Mouse (Mus musculus) intestine, embryonic 16.5 days (tissue): Measurements from ENCODE around the gene Gan. TPM values are rescaled to one million over a fixed set of nuclear protein-coding genes. Genes with fewer than 3 reads are reported as not detected.

Source experiments
- ATAC-seq: fragments of 200-750 bp; cut with Nextera tagmentation; 2 replicates; pipeline ENCODE4 v1.8.0; 2017; ENCODE audit warnings: moderate TSS enrichment, moderate library complexity
- H3K27ac ChIP-seq: fragments of 300-500 bp; sonication (generic); 2 replicates; pipeline ENCODE4 v1.5.1; 2014; ENCODE audit warnings: mild to moderate bottlenecking, low read length
- H3K27me3 ChIP-seq: fragments of 300-500 bp; sonication (generic); replicated peaks from 2 replicates; pipeline ENCODE4 v1.6.1; 2014; ENCODE audit warnings: low read length, control low read depth, mixed read lengths; ENCODE audit not compliant: control insufficient read depth, insufficient read depth
- H3K36me3 ChIP-seq: fragments of 300-500 bp; sonication (generic); 2 replicates; pipeline ENCODE4 v1.6.1; 2014; ENCODE audit warnings: low read length, control low read depth; ENCODE audit not compliant: control insufficient read depth, insufficient read depth
- H3K4me1 ChIP-seq: fragments of 300-500 bp; sonication (generic); 2 replicates; pipeline ENCODE4 v1.6.1; 2014; ENCODE audit warnings: low read length, control low read depth, mixed read lengths; ENCODE audit not compliant: control insufficient read depth, insufficient read depth
- H3K4me2 ChIP-seq: fragments of 300-500 bp; sonication (generic); 2 replicates; pipeline ENCODE4 v1.6.1; 2014; ENCODE audit warnings: low read depth, low read length, control low read depth
- H3K4me3 ChIP-seq: fragments of 300-500 bp; sonication (generic); 2 replicates; pipeline ENCODE4 v1.5.1; 2014; ENCODE audit warnings: mild to moderate bottlenecking, low read length
- H3K9ac ChIP-seq: fragments of 300-500 bp; sonication (generic); 2 replicates; pipeline ENCODE4 v1.6.1; 2014; ENCODE audit warnings: low read depth, low read length
- H3K9me3 ChIP-seq: fragments of 300-500 bp; sonication (generic); 2 replicates; pipeline ENCODE4 v1.6.1; 2016; ENCODE audit warnings: low read length, control low read depth; ENCODE audit not compliant: control insufficient read depth
- WGBS: fragments of 180-500 bp; shearing (Covaris S2); extraction: QIAGEN DNeasy Blood & Tissue Kit; methylation state at CpG from one replicate; pipeline ENCODE4 v1.1.7; 2014; 5-methylcytosine and 5-hydroxymethylcytosine counted together
- polyA plus RNA-seq: library from polyadenylated mRNA; unstranded; fragments of >200 nt; fragmentation: Nextera tagmentation; extraction: Ambion mirVana; gene quantifications from 2 replicates; pipeline ENCODE4 v1.2.1, GENCODE M21; 2015

The Gan gene
- polyA plus RNA-seq, 1 experiment from 2014 or later: 1.5 TPM

DNA sequence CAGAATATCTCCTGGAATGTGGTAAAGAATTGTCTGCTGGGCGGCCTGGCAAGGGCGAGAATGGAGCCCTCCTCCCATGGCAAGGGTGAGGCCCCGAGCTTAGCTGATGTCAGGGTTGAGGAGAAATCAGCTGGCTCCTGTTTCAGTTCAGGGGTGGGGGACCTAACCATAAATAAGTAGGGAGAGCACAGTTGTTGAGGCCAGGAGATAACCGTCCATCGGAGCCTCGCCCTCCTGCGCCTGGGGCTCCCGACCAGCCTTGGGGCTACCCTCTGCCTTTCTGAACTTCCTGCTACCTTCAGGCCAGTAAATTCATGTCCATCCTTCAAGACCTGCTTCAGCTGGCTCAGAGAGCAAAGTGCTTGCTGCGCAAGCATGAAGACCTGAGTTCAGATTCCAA, 10.4 kb downstream of the Gan start:
- WGBS: 73% methylated on average over 9 of the region's 9 CpGs

DNA sequence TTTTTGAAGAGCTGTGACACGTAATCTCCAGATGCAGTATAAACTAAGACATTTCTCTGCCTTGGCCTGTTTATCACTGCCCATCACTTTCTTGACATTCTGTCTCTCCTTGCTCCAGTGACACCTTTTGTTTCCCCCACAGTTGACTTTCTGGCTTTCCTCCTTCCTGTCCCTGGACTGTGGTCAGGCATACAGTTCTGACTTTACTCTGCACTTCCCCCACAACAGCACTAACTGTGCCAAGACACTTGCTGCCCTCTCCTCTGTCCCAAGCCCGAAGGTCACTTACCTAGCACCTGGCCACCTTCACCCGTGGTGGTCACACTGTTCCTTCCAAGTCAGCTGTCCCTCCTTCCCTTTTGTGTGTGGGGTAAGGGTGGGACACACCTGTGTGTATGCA, 13.9 kb downstream of the Gan start:
- 79% methylated on average over 3 of the region's 3 CpGs for WGBS
- Histone ChIP-seq H3K27me3 (no peaks in the 10 kb centered on the region), H3K9me3 (no peaks in the 10 kb centered on the region), H3K4me2 (no peak overlapping the region), H3K4me1 (peaks cover 19% of the 10 kb centered on the region), H3K9ac (no peak overlapping the region), H3K27ac (no peak overlapping the region), H3K4me3 (no peak overlapping the region), H3K36me3 (no peaks in the 10 kb centered on the region; the same call in 1 of the 2 replicates)
- ATAC-seq: no peak

More for the DNA sequence above, 10.4 kb downstream of the Gan start:
- H3K4me3 ChIP-seq: no peak overlapping the region
- no peak overlapping the region for H3K9ac ChIP-seq
- ATAC-seq: peak; percentile 40; the same call in 1 of the 2 replicates
- H3K4me1 ChIP-seq: peaks cover 19% of the 10 kb centered on the region
- no peaks in the 10 kb centered on the region for H3K36me3 ChIP-seq
- H3K4me2 ChIP-seq: no peak overlapping the region
- no peaks in the 10 kb centered on the region for H3K9me3 ChIP-seq
- no peak overlapping the region for H3K27ac ChIP-seq
- no peaks in the 10 kb centered on the region for H3K27me3 ChIP-seq

DNA sequence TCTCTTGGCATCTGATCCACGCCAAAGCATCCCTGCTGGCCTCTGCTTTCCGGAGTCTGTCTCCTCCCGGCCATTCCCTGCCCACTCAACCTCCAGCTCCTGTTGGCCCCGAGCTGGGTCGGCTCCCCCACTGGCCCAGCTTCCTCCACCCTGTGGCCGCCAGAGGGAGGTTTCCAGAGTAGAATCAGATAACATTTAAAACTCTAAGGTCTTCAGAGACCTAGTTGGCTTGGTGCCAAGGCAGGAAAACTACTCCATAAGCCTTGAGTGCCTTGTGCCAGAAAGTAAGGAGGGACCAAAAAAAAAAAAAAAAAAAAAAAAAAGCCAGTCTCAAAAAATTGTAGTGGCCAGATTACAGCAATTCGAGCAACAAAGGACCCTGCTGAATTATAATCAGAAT, 15.0 kb downstream of the Gan start:
- 43% methylated on average over 7 of the region's 7 CpGs for WGBS
- peak; percentile 34; the same call in 1 of the 2 replicates for ATAC-seq

DNA sequence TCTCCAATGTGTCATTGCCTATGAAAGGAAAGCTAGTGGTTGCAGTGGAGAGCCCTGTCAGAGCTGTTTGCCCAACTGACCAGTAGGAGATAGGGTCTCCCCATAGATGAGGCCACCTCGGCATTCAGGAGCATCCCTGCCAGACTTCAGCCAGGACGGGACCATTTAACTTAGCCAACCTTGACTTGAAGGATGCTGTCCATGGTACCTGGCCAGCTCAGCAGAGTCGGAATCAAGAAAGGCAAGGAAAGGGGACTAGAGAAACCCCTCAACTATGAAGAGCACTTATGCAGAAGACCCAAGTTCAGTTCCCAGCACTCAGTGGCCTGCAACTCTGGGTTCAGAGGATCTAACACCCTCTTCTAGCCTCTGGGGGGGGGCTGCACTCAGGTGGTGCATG, 15.8 kb downstream of the Gan start:
- H3K9me3 ChIP-seq: no peaks in the 10 kb centered on the region
- no peak overlapping the region for H3K27ac ChIP-seq
- H3K36me3 ChIP-seq: no peaks in the 10 kb centered on the region; the same call in 1 of the 2 replicates
- H3K4me1 ChIP-seq: peaks cover 5% of the 10 kb centered on the region; the same call in 1 of the 2 replicates
- H3K27me3 ChIP-seq: no peaks in the 10 kb centered on the region
- H3K4me2 ChIP-seq: no peak overlapping the region
- no peak overlapping the region for H3K9ac ChIP-seq
- H3K4me3 ChIP-seq: no peak overlapping the region
- no peak for ATAC-seq
- 78% methylated on average over 3 of the region's 3 CpGs for WGBS

More for the DNA sequence above, 15.0 kb downstream of the Gan start:
- Histone ChIP-seq H3K27ac (no peak overlapping the region), H3K9me3 (no peaks in the 10 kb centered on the region), H3K4me2 (no peak overlapping the region), H3K9ac (no peak overlapping the region), H3K36me3 (no peaks in the 10 kb centered on the region; the same call in 1 of the 2 replicates), H3K4me1 (peaks cover 13% of the 10 kb centered on the region), H3K27me3 (no peaks in the 10 kb centered on the region), H3K4me3 (no peak overlapping the region)

DNA sequence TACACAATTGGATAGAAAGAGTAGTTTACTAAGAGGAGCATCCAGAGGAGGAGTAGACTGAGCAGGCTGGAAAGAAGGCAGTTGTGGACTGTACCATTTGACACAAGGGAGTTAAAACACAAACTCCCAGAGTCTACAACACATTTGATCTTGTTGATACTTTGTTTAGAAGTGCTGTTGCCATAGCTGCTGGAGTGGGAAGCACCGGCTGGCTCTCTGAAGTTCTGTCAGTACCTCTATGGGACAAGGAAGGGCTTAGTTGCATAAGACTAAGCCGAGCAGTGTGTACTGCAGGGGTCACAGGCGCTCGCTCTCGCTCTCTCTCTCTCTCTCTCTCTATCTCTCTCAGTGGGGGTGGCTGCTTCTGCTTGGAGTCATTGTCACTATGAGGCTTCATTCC, 16.6 kb downstream of the Gan start:
- Histone ChIP-seq H3K27ac (no peak overlapping the region), H3K9me3 (no peaks in the 10 kb centered on the region), H3K4me3 (no peak overlapping the region), H3K4me2 (no peak overlapping the region), H3K4me1 (peaks cover 5% of the 10 kb centered on the region; the same call in 1 of the 2 replicates), H3K9ac (no peak overlapping the region), H3K27me3 (no peaks in the 10 kb centered on the region), H3K36me3 (no peaks in the 10 kb centered on the region; the same call in 1 of the 2 replicates)
- WGBS: 79% methylated on average over 5 of the region's 5 CpGs
- no peak for ATAC-seq

DNA sequence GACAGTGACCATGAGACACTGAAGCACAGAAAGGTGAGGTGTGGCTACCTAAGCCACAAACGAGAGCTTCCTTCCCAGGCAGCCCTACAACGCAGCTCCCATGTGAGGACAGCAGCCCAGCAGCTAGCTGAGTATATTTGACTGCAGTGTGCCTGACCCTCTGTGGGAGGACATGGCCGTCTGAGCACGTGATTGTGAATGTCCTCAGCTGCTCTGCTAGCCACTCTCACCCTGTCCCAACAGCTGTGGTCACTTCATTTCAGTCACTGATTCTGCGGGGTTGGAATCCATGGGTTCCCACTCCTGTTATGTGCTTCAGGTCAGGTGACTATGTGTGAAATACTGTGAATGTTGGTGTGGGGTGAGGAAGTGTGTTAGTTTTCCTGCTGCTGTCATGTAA, 18.4 kb downstream of the Gan start:
- Histone ChIP-seq H3K4me1 (peaks cover 5% of the 10 kb centered on the region; the same call in 1 of the 2 replicates), H3K4me2 (no peak overlapping the region), H3K36me3 (no peaks in the 10 kb centered on the region; the same call in 1 of the 2 replicates), H3K9ac (no peak overlapping the region), H3K9me3 (no peaks in the 10 kb centered on the region), H3K27me3 (no peaks in the 10 kb centered on the region), H3K27ac (no peak overlapping the region), H3K4me3 (no peak overlapping the region)
- 74% methylated on average over 5 of the region's 5 CpGs for WGBS
- no peak for ATAC-seq

DNA sequence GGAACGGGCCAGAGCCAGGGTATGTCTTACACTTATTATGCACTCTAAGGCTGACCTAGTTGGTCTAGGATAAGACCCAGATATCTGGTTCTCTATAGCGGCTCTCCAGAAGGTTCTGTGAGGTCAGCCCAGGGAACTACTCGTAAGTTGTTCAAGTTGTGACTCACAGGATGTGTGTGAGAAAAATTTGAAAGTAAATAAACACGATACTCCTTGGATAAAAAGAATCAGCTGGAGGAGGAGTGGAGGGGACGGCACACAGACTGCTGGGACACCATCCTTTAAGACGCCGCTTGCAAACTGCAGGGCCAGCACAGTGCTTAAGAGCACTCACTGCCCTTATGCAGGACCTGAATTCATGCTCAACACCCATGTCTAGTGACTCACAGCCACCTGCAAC, 19.3 kb downstream of the Gan start:
- WGBS: 72% methylated on average over 7 of the region's 7 CpGs
- Histone ChIP-seq H3K9ac (no peak overlapping the region), H3K4me3 (no peak overlapping the region), H3K36me3 (no peaks in the 10 kb centered on the region; the same call in 1 of the 2 replicates), H3K4me2 (no peak overlapping the region), H3K9me3 (no peaks in the 10 kb centered on the region), H3K27me3 (no peaks in the 10 kb centered on the region), H3K27ac (no peak overlapping the region), H3K4me1 (peaks cover 5% of the 10 kb centered on the region; the same call in 1 of the 2 replicates)
- ATAC-seq: no peak

DNA sequence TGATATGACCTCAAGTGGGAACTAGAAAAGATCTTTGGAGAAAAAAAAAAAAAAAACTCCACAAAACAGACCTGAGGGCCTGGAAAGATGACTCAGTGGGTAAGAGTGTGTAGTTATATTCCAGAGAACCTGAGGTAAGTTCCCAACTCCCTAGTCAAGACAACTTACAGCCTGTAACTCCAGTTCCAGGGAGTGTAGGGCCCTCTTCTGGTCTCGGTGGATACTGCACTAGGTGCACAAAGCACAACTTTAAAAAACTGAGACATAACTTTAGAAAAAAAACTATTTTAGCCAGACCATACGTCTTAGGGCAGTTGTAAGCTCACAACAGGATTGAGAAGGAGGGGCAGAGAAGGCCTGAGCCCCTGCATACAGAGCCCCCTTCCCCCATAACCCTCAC, 20.1 kb downstream of the Gan start:
- Histone ChIP-seq H3K27me3 (no peaks in the 10 kb centered on the region), H3K4me3 (no peak overlapping the region), H3K4me1 (no peaks in the 10 kb centered on the region; the same call in 1 of the 2 replicates), H3K9me3 (no peaks in the 10 kb centered on the region), H3K9ac (no peak overlapping the region), H3K4me2 (no peak overlapping the region), H3K36me3 (no peaks in the 10 kb centered on the region; the same call in 1 of the 2 replicates), H3K27ac (no peak overlapping the region)
- WGBS: 77% methylated on average over 2 of the region's 2 CpGs
- no peak for ATAC-seq

DNA sequence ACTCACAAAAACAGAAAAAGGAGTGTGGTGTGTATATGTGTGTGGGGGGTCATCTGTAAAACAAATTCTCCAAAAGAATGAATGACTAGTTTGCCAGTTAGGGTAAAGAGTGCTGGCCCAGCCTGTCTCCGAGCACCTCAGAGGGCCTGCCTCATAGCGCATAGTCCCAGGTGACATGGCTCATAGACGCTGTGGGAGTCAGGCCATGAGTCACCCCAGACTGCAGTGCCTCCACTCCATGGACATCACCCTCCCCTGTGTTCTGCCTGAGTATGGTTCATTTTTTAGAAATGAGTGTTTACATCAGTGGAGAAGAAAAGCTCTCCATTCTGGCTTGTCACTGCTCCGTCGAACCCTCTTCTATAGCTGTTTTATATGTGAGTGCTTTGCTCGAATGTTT, 20.7 kb downstream of the Gan start:
- no peaks in the 10 kb centered on the region for H3K4me1 ChIP-seq
- no peak overlapping the region for H3K4me3 ChIP-seq
- no peak overlapping the region for H3K27ac ChIP-seq
- H3K4me2 ChIP-seq: no peak overlapping the region
- H3K27me3 ChIP-seq: no peaks in the 10 kb centered on the region
- H3K9me3 ChIP-seq: no peaks in the 10 kb centered on the region
- no peaks in the 10 kb centered on the region; the same call in 1 of the 2 replicates for H3K36me3 ChIP-seq
- 74% methylated on average over 6 of the region's 6 CpGs for WGBS
- no peak for ATAC-seq
- H3K9ac ChIP-seq: no peak overlapping the region

DNA sequence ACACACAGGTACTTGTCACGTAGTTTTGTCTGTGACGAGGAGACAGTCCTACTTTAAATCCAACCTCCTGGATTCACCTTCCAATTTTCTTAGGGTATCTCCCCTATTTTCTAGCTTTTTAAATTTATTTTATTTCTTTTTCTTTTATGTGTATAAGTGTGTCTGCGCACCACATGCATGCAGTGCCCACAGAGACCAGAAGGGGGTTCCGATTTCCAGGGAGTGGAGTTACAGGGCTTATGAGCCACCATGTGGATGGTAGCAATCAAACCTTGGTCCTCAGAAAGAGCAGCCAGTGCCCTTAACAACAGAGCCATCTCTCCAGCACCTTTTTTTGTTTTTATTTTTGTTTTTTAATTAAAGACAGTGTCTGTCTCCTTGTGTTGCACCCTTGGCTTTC, 24.8 kb downstream of the Gan start:
- Histone ChIP-seq H3K36me3 (peaks cover 7% of the 10 kb centered on the region; the same call in 1 of the 2 replicates), H3K27ac (no peak overlapping the region), H3K9me3 (no peaks in the 10 kb centered on the region), H3K4me3 (no peak overlapping the region), H3K4me2 (no peak overlapping the region), H3K4me1 (no peaks in the 10 kb centered on the region), H3K27me3 (no peaks in the 10 kb centered on the region), H3K9ac (no peak overlapping the region)
- no peak for ATAC-seq
- WGBS: 98% methylated on average over 4 of the region's 4 CpGs
